Mouse (Mus musculus) cerebellum, adult (tissue): ENCODE measurements at regions not wholly inside any gene's neighbourhood (a gene's known extent, or its start where the extent isn't known, plus 50 kb on each side); places are given as distances from the start of the nearest gene placed in this dataset.

Source experiments
- ATAC-seq: cut with Nextera tagmentation; 2 replicates; pipeline ENCODE4 v1.9.2; 2017; ENCODE audit warnings: mild to moderate bottlenecking, moderate library complexity, mixed read lengths; ENCODE audit not compliant: insufficient number of reproducible peaks, low FRiP score, low TSS enrichment

GRCm38 (mm10) chr1:73495971-73496749 is 480.5 kb upstream of the Tnp1 start:
- no peak for ATAC-seq

- no peak for ATAC-seq
Measured at GRCm38 (mm10) chr1:73481956-73482355, 466.2 kb upstream of the Tnp1 start.

- ATAC-seq = no peak
Measured at GRCm38 (mm10) chr1:73479349-73479920, 463.7 kb upstream of the Tnp1 start.

GRCm38 (mm10) chr1:73460598-73460997 is 444.9 kb upstream of the Tnp1 start:
- no peak for ATAC-seq

GRCm38 (mm10) chr1:73459754-73460534 is 444.2 kb upstream of the Tnp1 start:
- ATAC-seq = no peak

GRCm38 (mm10) chr1:73457261-73457660 is 441.6 kb upstream of the Tnp1 start:
- ATAC-seq = no peak

- no peak for ATAC-seq
Measured at GRCm38 (mm10) chr1:73456359-73457062, 440.8 kb upstream of the Tnp1 start.

- ATAC-seq = no peak
Measured at GRCm38 (mm10) chr1:73444216-73444890, 428.6 kb upstream of the Tnp1 start.

- ATAC-seq = no peak
Measured at GRCm38 (mm10) chr1:73438385-73438784, 422.7 kb upstream of the Tnp1 start.

- ATAC-seq = no peak
Measured at GRCm38 (mm10) chr1:73428101-73428500, 412.4 kb upstream of the Tnp1 start.

- ATAC-seq = no peak
Measured at GRCm38 (mm10) chr1:73425049-73425448, 409.3 kb upstream of the Tnp1 start.

- no peak for ATAC-seq
Measured at GRCm38 (mm10) chr1:73418196-73418595, 402.5 kb upstream of the Tnp1 start.

- no peak for ATAC-seq
Measured at GRCm38 (mm10) chr1:73411452-73411851, 395.7 kb upstream of the Tnp1 start.

- no peak for ATAC-seq
Measured at GRCm38 (mm10) chr1:73399178-73399577, 383.5 kb upstream of the Tnp1 start.

- ATAC-seq = no peak
Measured at GRCm38 (mm10) chr1:73395034-73395433, 379.3 kb upstream of the Tnp1 start.

GRCm38 (mm10) chr1:73394466-73394865 is 378.8 kb upstream of the Tnp1 start:
- no peak for ATAC-seq

- no peak for ATAC-seq
Measured at GRCm38 (mm10) chr1:73392077-73392476, 376.4 kb upstream of the Tnp1 start.

GRCm38 (mm10) chr1:73389976-73390375 is 374.3 kb upstream of the Tnp1 start:
- no peak for ATAC-seq

- ATAC-seq = no peak
Measured at GRCm38 (mm10) chr1:73389174-73389573, 373.5 kb upstream of the Tnp1 start.

- ATAC-seq = no peak
Measured at GRCm38 (mm10) chr1:73381578-73381977, 365.9 kb upstream of the Tnp1 start.
